Mouse (Mus musculus) embryonic facial prominence, embryonic 13.5 days (tissue): Measurements from ENCODE around the gene Cldn1. TPM values are rescaled to one million over a fixed set of nuclear protein-coding genes. Genes with fewer than 3 reads are reported as not detected.

Experiments
- ATAC-seq: fragments of 200-750 bp; cut with Nextera tagmentation; 2 replicates; pipeline ENCODE4 v1.8.0; 2017; ENCODE audit warnings: low read depth; ENCODE audit not compliant: insufficient number of reproducible peaks, insufficient read depth, low FRiP score, low TSS enrichment
- H3K27ac ChIP-seq: fragments of 300-500 bp; sonication (generic); 2 replicates; pipeline ENCODE4 v1.5.1; 2015; ENCODE audit warnings: moderate library complexity, mild to moderate bottlenecking, inconsistent platforms
- H3K27me3 ChIP-seq: fragments of 300-500 bp; sonication (generic); 2 replicates; pipeline ENCODE4 v1.6.1; 2015; ENCODE audit warnings: mild to moderate bottlenecking, inconsistent platforms
- H3K36me3 ChIP-seq: fragments of 300-500 bp; sonication (generic); 2 replicates; pipeline ENCODE4 v1.6.1; 2015; ENCODE audit warnings: mild to moderate bottlenecking, inconsistent platforms
- H3K4me1 ChIP-seq: fragments of 300-500 bp; sonication (generic); 2 replicates; pipeline ENCODE4 v1.6.1; 2015; ENCODE audit warnings: inconsistent platforms
- H3K4me2 ChIP-seq: fragments of 300-500 bp; sonication (generic); 2 replicates; pipeline ENCODE4 v1.6.1; 2015; ENCODE audit warnings: moderate library complexity, mild to moderate bottlenecking, inconsistent platforms
- H3K4me3 ChIP-seq: fragments of 300-500 bp; sonication (generic); 2 replicates; pipeline ENCODE4 v1.5.1; 2015; ENCODE audit warnings: mild to moderate bottlenecking, inconsistent platforms
- H3K9ac ChIP-seq: fragments of 300-500 bp; sonication (generic); 2 replicates; pipeline ENCODE4 v1.6.1; 2015; ENCODE audit warnings: mild to moderate bottlenecking, inconsistent platforms
- H3K9me3 ChIP-seq: fragments of 300-500 bp; sonication (generic); 2 replicates; pipeline ENCODE4 v1.6.1; 2016; ENCODE audit warnings: inconsistent platforms
- WGBS: fragments of 180-500 bp; shearing (Covaris S2); methylation state at CpG from one replicate; pipeline ENCODE4 v1.1.7; 2015; ENCODE audit warnings: mixed read lengths; 5-methylcytosine and 5-hydroxymethylcytosine counted together
- polyA plus RNA-seq: library from polyadenylated mRNA; unstranded; fragments of >200 nt; fragmentation: Nextera tagmentation; extraction: Ambion mirVana; gene quantifications from 2 replicates; pipeline ENCODE4 v1.2.1, GENCODE M21; 2015

Cldn1 gene
- polyA plus RNA-seq, 1 experiment from 2014 or later: 14.1 TPM

DNA sequence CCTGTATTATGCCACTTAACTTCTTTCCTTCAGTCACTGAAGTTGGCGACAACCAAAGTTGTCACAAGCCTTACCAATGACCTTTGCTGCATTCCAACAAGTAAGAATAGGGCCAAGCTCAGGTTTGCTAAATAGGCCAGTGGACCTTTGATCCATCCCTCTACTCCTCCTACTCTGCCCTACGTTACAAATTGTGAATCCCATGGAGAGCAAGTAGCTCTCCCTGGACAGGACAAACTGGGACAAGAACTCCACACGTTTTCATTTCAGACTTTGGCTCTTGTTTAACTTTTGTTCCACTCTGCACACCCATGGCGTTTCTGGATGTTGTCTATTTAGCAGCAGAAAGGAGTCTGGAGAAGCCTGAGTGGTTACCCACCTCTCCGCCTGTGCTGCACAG is 3.5 kb downstream of the Cldn1 start:
- Histone ChIP-seq H3K27me3 (no peaks in the 10 kb centered on the region; the same call in none of the 2 replicates), H3K27ac (no peak overlapping the region), H3K36me3 (no peaks in the 10 kb centered on the region), H3K9me3 (no peaks in the 10 kb centered on the region), H3K4me2 (no peak overlapping the region), H3K9ac (no peak overlapping the region), H3K4me1 (0 out of 2 replicates have a peak, but pooled peaks cover 3% of the 10 kb centered on the region), H3K4me3 (no peak overlapping the region)
- 77% methylated on average over 5 of the region's 5 CpGs for WGBS
- no peak for ATAC-seq

DNA sequence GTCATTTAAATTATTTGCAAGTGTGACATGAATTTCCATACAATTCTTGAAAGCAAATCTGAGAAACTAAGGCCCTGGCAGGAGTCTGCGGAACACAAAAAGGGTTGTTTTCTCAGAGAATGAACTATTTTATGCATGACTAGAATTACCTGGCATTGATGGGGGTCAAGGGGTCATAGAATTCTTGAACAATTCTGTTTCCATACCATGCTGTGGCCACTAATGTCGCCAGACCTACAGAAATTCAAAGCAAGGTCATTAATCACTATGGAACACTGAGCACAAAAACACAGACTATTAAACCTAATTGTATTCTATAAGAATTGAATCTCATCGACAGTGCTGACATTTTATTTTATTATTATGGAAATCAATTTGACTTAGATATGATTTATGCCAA is 10.9 kb downstream of the Cldn1 start:
- Histone ChIP-seq H3K36me3 (no peaks in the 10 kb centered on the region), H3K27ac (no peak overlapping the region)
- WGBS: 65% methylated on average over 3 of the region's 3 CpGs

DNA sequence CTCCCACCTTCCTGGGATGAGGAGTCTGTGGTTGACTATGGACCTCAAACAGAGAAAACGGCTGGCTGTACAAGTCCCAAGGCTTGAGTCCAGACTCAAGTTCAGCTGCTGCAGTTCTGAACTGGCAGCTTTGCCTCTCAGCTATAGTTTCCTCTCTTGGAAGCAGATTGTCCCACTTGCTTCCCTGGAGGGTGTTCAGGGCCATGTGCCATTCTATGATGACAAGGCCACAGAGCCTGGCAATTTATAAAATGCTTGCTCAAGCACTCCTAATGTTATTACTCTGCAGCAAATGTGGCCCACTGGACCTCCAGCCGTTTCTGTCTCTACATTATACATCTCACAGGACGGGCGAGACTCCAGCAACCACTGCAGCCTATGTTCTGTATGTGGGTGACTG is 12.0 kb downstream of the Cldn1 start:
- H3K4me2 ChIP-seq: no peak overlapping the region
- no peak for ATAC-seq
- no peaks in the 10 kb centered on the region for H3K4me1 ChIP-seq
- H3K36me3 ChIP-seq: no peaks in the 10 kb centered on the region
- H3K4me3 ChIP-seq: no peak overlapping the region
- H3K27me3 ChIP-seq: no peaks in the 10 kb centered on the region
- H3K27ac ChIP-seq: no peak overlapping the region
- no peak overlapping the region for H3K9ac ChIP-seq
- H3K9me3 ChIP-seq: no peaks in the 10 kb centered on the region
- WGBS: 80% methylated on average over 4 of the region's 4 CpGs

More for the DNA sequence above, 10.9 kb downstream of the Cldn1 start:
- no peaks in the 10 kb centered on the region for H3K4me1 ChIP-seq
- no peaks in the 10 kb centered on the region for H3K9me3 ChIP-seq
- no peak overlapping the region for H3K4me2 ChIP-seq
- no peak overlapping the region for H3K4me3 ChIP-seq
- no peak for ATAC-seq
- H3K9ac ChIP-seq: no peak overlapping the region
- no peaks in the 10 kb centered on the region for H3K27me3 ChIP-seq

- Histone ChIP-seq H3K4me3 (no peak overlapping the region), H3K27me3 (no peaks in the 10 kb centered on the region), H3K9me3 (no peaks in the 10 kb centered on the region), H3K9ac (no peak overlapping the region), H3K36me3 (no peaks in the 10 kb centered on the region), H3K4me2 (no peak overlapping the region), H3K4me1 (no peaks in the 10 kb centered on the region), H3K27ac (no peak overlapping the region)
- ATAC-seq: no peak
- WGBS: 91% methylated on average over 5 of the region's 5 CpGs
Observed at GRCm38 (mm10) chr16:26358898-26359297, 12.7 kb downstream of the Cldn1 start.

DNA sequence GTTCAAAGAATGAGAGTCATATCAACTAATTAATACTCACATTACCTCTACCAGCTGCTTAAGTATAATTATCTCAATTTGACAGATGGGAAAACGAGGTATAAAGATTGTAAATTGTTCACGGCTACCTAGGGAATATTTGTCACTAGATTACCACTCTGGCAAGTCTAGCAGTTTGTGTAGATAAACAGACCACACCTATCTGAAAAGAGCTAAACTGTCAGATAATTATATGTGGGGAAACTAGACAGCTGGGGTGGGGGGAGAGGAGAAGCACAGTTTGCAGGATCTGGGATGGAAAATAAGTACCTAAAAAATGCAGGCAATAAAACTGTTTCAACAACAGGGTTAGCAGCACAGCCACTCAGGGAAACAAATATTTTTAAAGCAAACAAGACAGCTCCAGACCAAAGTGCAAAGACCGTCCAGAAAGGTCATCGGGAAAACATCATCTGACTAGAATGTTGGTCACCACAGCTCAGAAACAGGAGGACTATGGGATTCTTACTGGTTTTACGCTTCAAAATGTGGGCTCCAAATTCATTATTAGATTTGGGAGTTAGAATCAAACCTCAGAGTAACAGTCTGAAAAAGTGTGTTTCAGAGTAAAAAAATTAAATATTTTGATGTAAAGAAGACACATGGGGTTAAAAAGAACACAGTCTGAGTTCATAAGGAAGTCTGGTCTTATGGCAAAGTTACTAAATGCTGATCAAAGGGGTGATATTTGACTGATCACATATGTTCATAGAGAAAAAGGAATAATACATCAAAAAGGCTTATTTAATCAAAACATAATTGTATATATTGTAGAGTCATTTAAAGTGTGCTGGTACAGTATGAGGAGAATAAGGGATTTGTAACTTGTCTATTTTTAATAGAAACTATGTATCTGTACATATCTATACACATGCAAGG is 13.5 kb downstream of the Cldn1 start:
- no peak for ATAC-seq
- H3K4me2 ChIP-seq: no peak overlapping the region
- H3K9ac ChIP-seq: no peak overlapping the region
- H3K9me3 ChIP-seq: no peaks in the 10 kb centered on the region
- H3K36me3 ChIP-seq: no peaks in the 10 kb centered on the region
- no peaks in the 10 kb centered on the region for H3K27me3 ChIP-seq
- 71% methylated on average over 5 of the region's 5 CpGs for WGBS
- H3K4me3 ChIP-seq: no peak overlapping the region
- no peaks in the 10 kb centered on the region for H3K4me1 ChIP-seq
- no peak overlapping the region for H3K27ac ChIP-seq

GRCm38 (mm10) chr16:26355513-26355912 is 16.1 kb downstream of the Cldn1 start:
- no peak overlapping the region for H3K27ac ChIP-seq
- no peaks in the 10 kb centered on the region for H3K4me1 ChIP-seq
- H3K4me2 ChIP-seq: no peak overlapping the region
- H3K9ac ChIP-seq: no peak overlapping the region
- no peak for ATAC-seq
- H3K36me3 ChIP-seq: no peaks in the 10 kb centered on the region
- H3K4me3 ChIP-seq: no peak overlapping the region
- H3K9me3 ChIP-seq: no peaks in the 10 kb centered on the region
- WGBS: 95% methylated on average over 1 of the region's 1 CpGs
- H3K27me3 ChIP-seq: no peaks in the 10 kb centered on the region

DNA sequence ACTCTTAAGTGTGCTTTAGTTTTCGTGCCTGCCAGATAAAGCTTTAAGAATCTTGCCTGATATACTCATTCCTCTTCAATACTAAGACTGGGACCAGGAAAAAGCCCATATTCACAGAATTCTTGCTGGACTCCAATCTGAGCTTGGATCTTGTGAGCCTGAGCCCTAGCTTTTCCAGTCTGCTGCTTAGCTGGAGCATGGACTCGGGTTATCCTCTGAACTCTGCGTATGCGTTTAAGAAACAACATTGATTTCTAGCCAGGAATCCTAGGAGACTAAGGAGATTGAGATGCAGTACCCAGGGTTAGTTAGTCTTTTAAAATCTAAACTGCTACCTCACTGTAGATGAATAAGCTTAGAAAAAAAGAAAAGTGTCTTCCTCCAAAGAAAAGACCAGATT is 20.9 kb downstream of the Cldn1 start:
- Histone ChIP-seq H3K9ac (no peak overlapping the region), H3K4me2 (no peak overlapping the region), H3K4me3 (no peak overlapping the region), H3K9me3 (no peaks in the 10 kb centered on the region), H3K36me3 (no peaks in the 10 kb centered on the region), H3K4me1 (no peaks in the 10 kb centered on the region), H3K27ac (no peak overlapping the region), H3K27me3 (no peaks in the 10 kb centered on the region)
- WGBS: 84% methylated on average over 4 of the region's 4 CpGs
- no peak for ATAC-seq

GRCm38 (mm10) chr16:26348809-26349208 is 22.8 kb downstream of the Cldn1 start:
- no peak for ATAC-seq
- no peaks in the 10 kb centered on the region for H3K36me3 ChIP-seq
- WGBS: 81% methylated on average over 1 of the region's 1 CpGs

GRCm38 (mm10) chr16:26316281-26316680 is 55.4 kb downstream of the Cldn1 start:
- H3K9ac ChIP-seq: no peak overlapping the region
- no peak overlapping the region for H3K4me2 ChIP-seq
- H3K36me3 ChIP-seq: no peaks in the 10 kb centered on the region
- 0 out of 2 replicates have a peak, but pooled peaks cover 4% of the 10 kb centered on the region for H3K4me1 ChIP-seq
- H3K27ac ChIP-seq: no peak overlapping the region
- no peak overlapping the region for H3K4me3 ChIP-seq
- no peak for ATAC-seq
- WGBS: 64% methylated on average over 7 of the region's 7 CpGs
- no peaks in the 10 kb centered on the region for H3K27me3 ChIP-seq
- no peaks in the 10 kb centered on the region for H3K9me3 ChIP-seq

More at GRCm38 (mm10) chr16:26348809-26349208, 22.8 kb downstream of the Cldn1 start:
- Histone ChIP-seq H3K4me2 (no peak overlapping the region), H3K27me3 (no peaks in the 10 kb centered on the region), H3K27ac (no peak overlapping the region), H3K4me3 (no peak overlapping the region), H3K9ac (no peak overlapping the region), H3K4me1 (no peaks in the 10 kb centered on the region), H3K9me3 (no peaks in the 10 kb centered on the region)

GRCm38 (mm10) chr16:26314815-26315214 is 56.8 kb downstream of the Cldn1 start:
- 52% methylated on average over 13 of the region's 13 CpGs for WGBS
- Histone ChIP-seq H3K27ac (no peak overlapping the region), H3K27me3 (no peaks in the 10 kb centered on the region), H3K4me1 (0 out of 2 replicates have a peak, but pooled peaks cover 4% of the 10 kb centered on the region), H3K4me3 (no peak overlapping the region), H3K36me3 (no peaks in the 10 kb centered on the region), H3K9me3 (no peaks in the 10 kb centered on the region), H3K9ac (no peak overlapping the region), H3K4me2 (no peak overlapping the region)
- ATAC-seq: no peak

DNA sequence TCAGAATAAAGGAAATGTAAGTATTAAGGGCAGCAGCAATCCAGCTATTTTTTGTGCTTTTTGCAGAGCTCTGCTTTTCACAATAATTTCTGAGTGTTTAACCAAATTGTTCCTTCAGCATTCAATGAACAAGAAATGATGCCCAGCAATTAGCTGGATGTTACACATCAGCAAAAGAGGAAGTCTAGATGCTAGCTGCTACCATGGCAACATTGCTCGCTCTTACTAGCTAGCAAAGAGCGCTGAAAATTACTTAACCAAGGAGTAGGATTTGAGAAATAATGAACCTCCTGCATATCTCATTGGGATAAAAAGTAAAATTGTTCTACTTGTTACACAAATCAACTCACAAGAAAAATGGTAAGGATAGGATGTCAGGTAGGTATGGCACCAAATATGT is 62.2 kb downstream of the Cldn1 start:
- Histone ChIP-seq H3K9me3 (no peaks in the 10 kb centered on the region), H3K36me3 (no peaks in the 10 kb centered on the region), H3K4me3 (no peak overlapping the region), H3K4me2 (no peak overlapping the region), H3K27me3 (no peaks in the 10 kb centered on the region), H3K9ac (no peak overlapping the region), H3K4me1 (0 out of 2 replicates have a peak, but pooled peaks cover 4% of the 10 kb centered on the region), H3K27ac (no peak overlapping the region)
- WGBS: 84% methylated on average over 2 of the region's 2 CpGs
- ATAC-seq: no peak
